ENCODE assay signal across 8 mouse cellular contexts in genomic region chr6:120187587-120188176, GRCm38 (mm10).
DNase-seq lines count a peak whose midpoint lies in the region; ATAC-seq and TF ChIP-seq lines count a peak whose summit lies in the region.

No protein-coding gene starts in this region.

- DNase-seq in right cerebral cortex, postnatal 14 days, result peak; percentile 35
- DNase-seq in right cerebral cortex, postnatal 25 days, result no peak
- peak; percentile 62 for DNase-seq in lung, postnatal 10 days
- peak; percentile 73 to 86 for DNase-seq in spleen, adult 2 months (ENCODE audit: low read depth in 1 of 2, low spot score in 2 of 2)
- no peak for DNase-seq in yolk sac, embryonic 10.5 days (ENCODE audit: low spot score)
- DNase-seq in cerebellum, postnatal 4 days (ENCODE audit: low spot score in 2 of 2), result no peak

- H3K9ac ChIP-seq in embryonic facial prominence, embryonic 12.5 days, result no peak overlapping the region
- H3K9ac ChIP-seq in hindbrain, embryonic 15.5 days, result no peak overlapping the region

- no peak for ATAC-seq in embryonic facial prominence, embryonic 12.5 days (ENCODE audit: insufficient number of reproducible peaks, insufficient read depth, low FRiP score, low TSS enrichment)
- ATAC-seq in hindbrain, embryonic 15.5 days (ENCODE audit: low FRiP score, low read depth), result no peak

- H3K27me3 ChIP-seq in embryonic facial prominence, embryonic 12.5 days, result 0 out of 2 replicates have a peak, but pooled peaks cover 3% of the 10 kb centered on the region
- peaks cover 6% of the 10 kb centered on the region for H3K27me3 ChIP-seq in hindbrain, embryonic 15.5 days
- H3K27me3 ChIP-seq in spleen, adult 2 months (ENCODE audit: control insufficient read depth, insufficient read depth, low read length), result no peaks in the 10 kb centered on the region

- peaks cover 20% of the 10 kb centered on the region for H3K4me1 ChIP-seq in embryonic facial prominence, embryonic 12.5 days
- H3K4me1 ChIP-seq in hindbrain, embryonic 15.5 days (replicated peaks), result peaks cover 17% of the 10 kb centered on the region
- H3K4me1 ChIP-seq in spleen, adult 2 months (ENCODE audit: control insufficient read depth, insufficient read depth, insufficient read length), result peaks cover 14% of the 10 kb centered on the region; the same call in 1 of the 2 replicates

- peak overlapping the region; percentile 39 for H3K4me2 ChIP-seq in embryonic facial prominence, embryonic 12.5 days (replicated peaks)
- H3K4me2 ChIP-seq in hindbrain, embryonic 15.5 days, result peak overlapping the region; percentile 41

- H3K4me3 ChIP-seq in embryonic facial prominence, embryonic 12.5 days, result peak overlapping the region; percentile 10; the same call in 1 of the 2 replicates
- H3K4me3 ChIP-seq in hindbrain, embryonic 15.5 days, result no peak overlapping the region
- peak overlapping the region; percentile 63 for H3K4me3 ChIP-seq in spleen, adult 2 months (ENCODE audit: extremely low read depth, insufficient read depth, insufficient read length)

- 9% methylated on average over 18 of the region's 18 CpGs for WGBS in embryonic facial prominence, embryonic 12.5 days
- WGBS in hindbrain, embryonic 15.5 days, result 19% methylated on average over 18 of the region's 18 CpGs
- 6% methylated on average over 18 of the region's 18 CpGs for WGBS in spleen, adult 2 months

- no peaks in the 10 kb centered on the region for H3K36me3 ChIP-seq in embryonic facial prominence, embryonic 12.5 days
- no peaks in the 10 kb centered on the region for H3K36me3 ChIP-seq in hindbrain, embryonic 15.5 days
- H3K36me3 ChIP-seq in spleen, adult 2 months (ENCODE audit: control insufficient read depth, insufficient read depth, low read length), result no peaks in the 10 kb centered on the region

- TF ChIP-seq POLR2A in spleen, adult 2 months (IDR thresholded peaks at IDR 0.05; ENCODE audit: low read depth, low read length), result peak; percentile 37; the same call in 1 of the 2 replicates

- H3K9me3 ChIP-seq in embryonic facial prominence, embryonic 12.5 days, result no peaks in the 10 kb centered on the region
- H3K9me3 ChIP-seq in hindbrain, embryonic 15.5 days, result no peaks in the 10 kb centered on the region

- no peak for TF ChIP-seq CTCF in spleen, adult 2 months (IDR thresholded peaks at IDR 0.05; ENCODE audit: extremely low read depth, insufficient read depth, insufficient read length, insufficient replicate concordance)

- H3K27ac ChIP-seq in embryonic facial prominence, embryonic 12.5 days, result no peak overlapping the region
- no peak overlapping the region for H3K27ac ChIP-seq in hindbrain, embryonic 15.5 days (replicated peaks)
- peak overlapping the region; percentile 83 for H3K27ac ChIP-seq in spleen, adult 2 months (ENCODE audit: insufficient read depth, low read length)

Comparison
In these comparisons a context has a peak if more than half of its experiments do, and no peak if none do; other contexts are left out.
1. DNase-seq: peak in right cerebral cortex, postnatal 14 days (single experiment), lung, postnatal 10 days (single experiment) and spleen, adult 2 months (2 of 2); none in right cerebral cortex, postnatal 25 days (single experiment), yolk sac, embryonic 10.5 days (single experiment) and cerebellum, postnatal 4 days (0 of 2).